Mouse (Mus musculus): ENCODE data around the gene Abhd16a. TPM values are rescaled to one million over a fixed set of nuclear protein-coding genes. Genes with fewer than 3 reads are reported as not detected.

Gene Abhd16a
- polyA plus RNA-seq, 2 experiments from 2014 or later, result 73.9 to 82.7 TPM

GRCm38 (mm10) chr17:35134801-35135590 is 45.9 kb downstream of the Abhd16a start, which contains the start of gene Bag6:
Gene Bag6, plus strand, starts transcription at chr17:35135178.

Other genes starting within 250 kb of the Abhd16a start
- gene Skiv2l, start 239.1 kb upstream of the Abhd16a start, polyA plus RNA-seq (2017; shearing (Covaris generic)), result 100 to 1,000 TPM; 103 to 142 TPM
- gene Nelfe, start 238.9 kb upstream of the Abhd16a start, polyA plus RNA-seq (2017; shearing (Covaris generic)), result 10 to 100 TPM; 48.2 to 64.7 TPM
- under 1 TPM; 0.40 to 0.65 TPM for gene Cfb, start 226.7 kb upstream of the Abhd16a start, polyA plus RNA-seq (2017; shearing (Covaris generic))
- under 1 TPM; 0.27 to 0.39 TPM for gene Zbtb12, start 209.8 kb upstream of the Abhd16a start, polyA plus RNA-seq (2017; shearing (Covaris generic))
- not detected for gene Gm20547, start 207.2 kb upstream of the Abhd16a start, polyA plus RNA-seq (2017; shearing (Covaris generic))
- 1 to 10 TPM; 1.6 to 3.3 TPM for gene C2, start 191.0 kb upstream of the Abhd16a start, polyA plus RNA-seq (2017; shearing (Covaris generic))
- gene Ehmt2, start 190.8 kb upstream of the Abhd16a start, polyA plus RNA-seq (2017; shearing (Covaris generic)), result 10 to 100 TPM; 65.4 to 83.5 TPM
- under 1 TPM in 1 of 2 experiments, not detected in 1; 0.21 TPM for gene Slc44a4, start 174.8 kb upstream of the Abhd16a start, polyA plus RNA-seq (2017; shearing (Covaris generic))
- 10 to 100 TPM; 78.7 to 95.7 TPM for gene Neu1, start 158.0 kb upstream of the Abhd16a start, polyA plus RNA-seq (2017; shearing (Covaris generic))
- gene Hspa1b, start 130.0 kb upstream of the Abhd16a start, polyA plus RNA-seq (2017; shearing (Covaris generic)), result 100 to 1,000 TPM; 378 to 903 TPM
- gene Gm20481, start 119.4 kb upstream of the Abhd16a start, polyA plus RNA-seq (2017; shearing (Covaris generic)), result 10 to 100 TPM; 13.3 to 18.6 TPM
- 100 to 1,000 TPM in 1 of 2 experiments, 10 to 100 TPM in 1; 84.0 to 191 TPM for gene Hspa1a, start 117.1 kb upstream of the Abhd16a start, polyA plus RNA-seq (2017; shearing (Covaris generic))
- gene Hspa1l, start 116.6 kb upstream of the Abhd16a start, polyA plus RNA-seq (2017; shearing (Covaris generic)), result under 1 TPM; 0.10 to 0.73 TPM
- 100 to 1,000 TPM in 1 of 2 experiments, 10 to 100 TPM in 1; 80.1 to 110 TPM for gene Lsm2, start 107.4 kb upstream of the Abhd16a start, polyA plus RNA-seq (2017; shearing (Covaris generic))
- gene Vars, start 88.3 kb upstream of the Abhd16a start, polyA plus RNA-seq (2017; shearing (Covaris generic)), result 100 to 1,000 TPM; 201 to 211 TPM
- gene Vwa7, start 72.7 kb upstream of the Abhd16a start, polyA plus RNA-seq (2017; shearing (Covaris generic)), result under 1 TPM; 0.07 to 0.34 TPM
- 1 to 10 TPM; 1.5 to 2.5 TPM for gene Sapcd1, start 61.2 kb upstream of the Abhd16a start, polyA plus RNA-seq (2017; shearing (Covaris generic))
- 1 to 10 TPM; 2.9 to 3.2 TPM for gene Msh5, start 42.5 kb upstream of the Abhd16a start, polyA plus RNA-seq (2017; shearing (Covaris generic))
- 100 to 1,000 TPM; 533 to 549 TPM for gene Clic1, start 39.3 kb upstream of the Abhd16a start, polyA plus RNA-seq (2017; shearing (Covaris generic))
- 1 to 10 TPM in 1 of 2 experiments, under 1 TPM in 1; 0.98 to 2.2 TPM for gene Ddah2, start 30.2 kb upstream of the Abhd16a start, polyA plus RNA-seq (2017; shearing (Covaris generic))
- gene Ly6g6c, start 23.9 kb upstream of the Abhd16a start, polyA plus RNA-seq (2017; shearing (Covaris generic)), result 1 to 10 TPM in 1 of 2 experiments, not detected in 1; 2.0 TPM
- gene Mpig6b, start 23.1 kb upstream of the Abhd16a start, polyA plus RNA-seq (2017; shearing (Covaris generic)), result under 1 TPM; 0.11 to 0.16 TPM
- gene Ly6g6e, start 12.4 kb upstream of the Abhd16a start, polyA plus RNA-seq (2017; shearing (Covaris generic)), result not detected
- under 1 TPM in 1 of 2 experiments, not detected in 1; 0.60 TPM for gene Ly6g6d, start 11.2 kb upstream of the Abhd16a start, polyA plus RNA-seq (2017; shearing (Covaris generic))
- not detected for gene Ly6g6f, start 3.7 kb upstream of the Abhd16a start, polyA plus RNA-seq (2017; shearing (Covaris generic))
- not detected for gene Ly6g5c, start 19.0 kb downstream of the Abhd16a start, polyA plus RNA-seq (2017; shearing (Covaris generic))
- gene Ly6g5b, start 26.2 kb downstream of the Abhd16a start, polyA plus RNA-seq (2017; shearing (Covaris generic)), result 1 to 10 TPM in 1 of 2 experiments, under 1 TPM in 1; 0.90 to 3.6 TPM
- 10 to 100 TPM; 54.2 to 60.6 TPM for gene Gpank1, start 32.2 kb downstream of the Abhd16a start, polyA plus RNA-seq (2017; shearing (Covaris generic))
- 100 to 1,000 TPM; 238 to 275 TPM for gene Csnk2b, start 32.8 kb downstream of the Abhd16a start, polyA plus RNA-seq (2017; shearing (Covaris generic))
- 1 to 10 TPM; 1.9 to 3.0 TPM for gene D17H6S53E, start 37.1 kb downstream of the Abhd16a start, polyA plus RNA-seq (2017; shearing (Covaris generic))
- gene Apom, start 42.8 kb downstream of the Abhd16a start, polyA plus RNA-seq (2017; shearing (Covaris generic)), result 1 to 10 TPM in 1 of 2 experiments, not detected in 1; 2.6 TPM
- gene Bag6, start 45.9 kb downstream of the Abhd16a start, polyA plus RNA-seq (2017; shearing (Covaris generic)), result 10 to 100 TPM; 50.0 to 63.9 TPM
- gene Prrc2a, start 75.6 kb downstream of the Abhd16a start, polyA plus RNA-seq (2017; shearing (Covaris generic)), result 10 to 100 TPM; 24.6 to 25.6 TPM
- gene Aif1, start 86.8 kb downstream of the Abhd16a start, polyA plus RNA-seq (2017; shearing (Covaris generic)), result 1 to 10 TPM; 1.9 to 8.1 TPM
- gene Lst1, start 99.2 kb downstream of the Abhd16a start, polyA plus RNA-seq (2017; shearing (Covaris generic)), result 1 to 10 TPM; 5.7 to 8.4 TPM
- 1,000 to 10,000 TPM; 1,692 to 1,979 TPM for gene Ltb, start 105.2 kb downstream of the Abhd16a start, polyA plus RNA-seq (2017; shearing (Covaris generic))
- gene Tnf, start 112.7 kb downstream of the Abhd16a start, polyA plus RNA-seq (2017; shearing (Covaris generic)), result 10 to 100 TPM; 34.2 to 54.8 TPM
- 100 to 1,000 TPM in 1 of 2 experiments, 10 to 100 TPM in 1; 56.6 to 152 TPM for gene Lta, start 116.1 kb downstream of the Abhd16a start, polyA plus RNA-seq (2017; shearing (Covaris generic))
- gene Gm16181, start 131.6 kb downstream of the Abhd16a start, polyA plus RNA-seq (2017; shearing (Covaris generic)), result not detected
- gene Atp6v1g2, start 144.4 kb downstream of the Abhd16a start, polyA plus RNA-seq (2017; shearing (Covaris generic)), result 1 to 10 TPM; 4.5 to 5.5 TPM
- 10 to 100 TPM; 15.6 to 29.3 TPM for gene Nfkbil1, start 146.5 kb downstream of the Abhd16a start, polyA plus RNA-seq (2017; shearing (Covaris generic))
- gene Ddx39b, start 152.5 kb downstream of the Abhd16a start, polyA plus RNA-seq (2017; shearing (Covaris generic)), result 100 to 1,000 TPM; 211 to 230 TPM
- gene H2-D1, start 173.5 kb downstream of the Abhd16a start, polyA plus RNA-seq (2017; shearing (Covaris generic)), result 1,000 to 10,000 TPM; 5,968 to 6,679 TPM
- gene H2-Q1, start 231.1 kb downstream of the Abhd16a start, polyA plus RNA-seq (2017; shearing (Covaris generic)), result 1 to 10 TPM in 1 of 2 experiments, under 1 TPM in 1; 0.48 to 1.8 TPM

All from inflammation-experienced regulatory T-cells (primary cell).